Mouse (Mus musculus) urinary bladder, adult 2 months (tissue): ENCODE results near the gene Cd34. TPM values are rescaled to one million over a fixed set of nuclear protein-coding genes. Genes with fewer than 3 reads are reported as not detected.

Experiments
- DNase-seq: peaks from one replicate; pipeline ENCODE4 v3.0.0; 2022; ENCODE audit warnings: low spot score
- polyA plus RNA-seq: library from polyadenylated mRNA; depleted of rRNA; stranded (reverse); fragments of >200 nt; gene quantifications from 2 replicates; pipeline ENCODE4 v1.2.3, GENCODE M21; 2012

Gene Cd34
- polyA plus RNA-seq, 1 experiment = 234 TPM

- no peak for DNase-seq
Measured at GRCm38 (mm10) chr1:194971980-194972379, 33.4 kb downstream of the Cd34 start.

GRCm38 (mm10) chr1:194976164-194976516 is 37.5 kb downstream of the Cd34 start:
- peak; percentile 95 for DNase-seq

DNA sequence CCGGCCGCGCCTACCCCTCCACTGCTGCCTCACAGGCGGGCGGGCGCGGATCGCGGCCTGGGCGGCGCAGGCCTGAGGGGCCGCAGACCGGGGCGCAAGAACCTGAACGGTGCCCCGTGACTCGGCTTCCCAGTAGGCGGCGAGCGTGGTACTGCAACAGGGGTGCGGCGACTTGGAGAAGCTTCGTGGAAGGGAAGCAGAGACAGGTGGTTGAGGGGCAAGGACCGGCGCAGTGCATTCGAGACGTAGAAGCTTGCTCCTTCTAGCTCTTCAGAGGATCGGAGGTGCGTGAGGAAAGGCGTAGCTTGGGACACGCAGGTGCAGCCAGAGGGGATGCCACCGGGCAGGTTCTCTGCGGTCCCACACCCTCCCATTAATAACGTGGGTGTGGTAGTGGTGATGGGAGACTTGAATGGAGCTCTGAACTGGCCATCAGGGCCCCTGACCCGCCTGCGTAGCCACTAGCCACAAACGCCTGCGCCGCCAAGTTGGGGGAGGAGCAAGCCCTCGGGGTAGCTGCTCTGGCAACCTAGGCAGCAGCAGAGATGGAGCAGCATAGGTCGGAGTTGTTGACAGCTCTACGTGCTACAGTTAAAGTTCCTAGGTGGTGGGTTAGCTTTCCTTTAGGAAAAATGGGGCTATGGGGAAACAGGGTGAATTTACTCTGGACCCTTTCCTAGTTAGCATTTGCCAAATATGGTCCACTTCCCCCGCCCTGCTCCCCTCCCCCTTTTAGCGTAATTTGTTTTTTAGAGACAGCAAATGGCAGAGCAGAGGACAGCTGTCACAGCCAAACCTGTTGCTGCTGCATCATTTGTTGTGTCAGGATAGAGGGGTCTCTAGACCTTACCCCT is 38.1 kb downstream of the Cd34 start:
- DNase-seq = peak; percentile 56

DNA sequence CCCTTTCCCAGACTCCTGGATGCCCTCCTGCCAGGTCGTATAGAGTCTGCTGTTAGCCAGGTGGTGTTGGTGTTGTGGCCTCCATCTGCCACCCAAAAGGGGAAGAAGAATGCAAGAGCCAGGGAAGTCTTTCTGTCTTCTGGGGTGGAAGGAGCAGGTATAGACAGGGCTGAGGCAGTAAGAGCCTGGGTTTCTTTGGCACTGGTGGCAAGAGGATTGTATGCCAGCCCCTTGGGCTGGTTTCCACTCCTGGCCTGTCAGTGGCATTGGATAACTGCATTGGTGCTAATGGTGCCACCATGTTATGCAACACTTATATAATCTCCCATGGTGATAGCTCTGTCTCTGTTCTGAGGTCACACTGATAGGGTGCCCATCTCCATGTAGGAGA is 38.7 kb downstream of the Cd34 start:
- DNase-seq = no peak

- no peak for DNase-seq
Measured at GRCm38 (mm10) chr1:194977946-194978720, 39.5 kb downstream of the Cd34 start.

- no peak for DNase-seq
Measured at GRCm38 (mm10) chr1:194980826-194981435, 42.3 kb downstream of the Cd34 start.

DNA sequence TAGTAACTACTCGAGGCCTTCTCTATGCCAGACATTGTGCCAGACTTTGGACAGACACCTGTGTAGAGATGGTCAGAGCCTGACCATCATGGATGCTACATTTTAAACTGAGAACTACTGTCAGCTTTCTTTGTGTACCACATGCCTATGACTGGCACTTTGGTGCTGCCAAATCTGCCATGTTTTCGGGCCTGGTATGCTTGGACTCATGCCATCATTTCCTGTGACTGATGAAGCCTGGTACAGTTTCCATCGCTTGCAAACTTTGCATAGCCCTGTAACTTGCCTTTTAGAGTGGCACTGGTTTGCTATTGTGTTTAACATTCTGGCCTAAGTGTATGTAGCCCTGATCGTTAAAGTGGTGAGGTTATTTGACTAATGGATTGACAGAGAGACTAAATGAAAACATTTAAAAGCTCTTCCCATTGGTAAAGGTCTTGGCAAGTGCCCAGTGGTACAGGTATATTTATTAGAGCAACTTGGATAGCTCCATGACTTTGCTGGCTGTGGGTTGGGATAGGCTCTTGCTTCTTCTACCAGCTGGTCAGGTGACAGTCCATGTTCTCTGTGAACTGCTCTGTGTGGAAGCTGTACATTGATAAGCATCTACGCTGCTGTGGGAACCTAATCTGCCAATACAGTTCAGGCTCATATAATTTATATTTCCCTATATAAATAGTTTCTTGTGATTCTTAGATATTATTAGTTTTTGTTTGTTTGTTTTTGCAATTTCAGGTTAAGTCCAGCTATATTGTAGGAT is 44.5 kb downstream of the Cd34 start:
- DNase-seq = no peak

- DNase-seq = no peak
Measured at GRCm38 (mm10) chr1:194984914-194985313, 46.3 kb downstream of the Cd34 start.

DNA sequence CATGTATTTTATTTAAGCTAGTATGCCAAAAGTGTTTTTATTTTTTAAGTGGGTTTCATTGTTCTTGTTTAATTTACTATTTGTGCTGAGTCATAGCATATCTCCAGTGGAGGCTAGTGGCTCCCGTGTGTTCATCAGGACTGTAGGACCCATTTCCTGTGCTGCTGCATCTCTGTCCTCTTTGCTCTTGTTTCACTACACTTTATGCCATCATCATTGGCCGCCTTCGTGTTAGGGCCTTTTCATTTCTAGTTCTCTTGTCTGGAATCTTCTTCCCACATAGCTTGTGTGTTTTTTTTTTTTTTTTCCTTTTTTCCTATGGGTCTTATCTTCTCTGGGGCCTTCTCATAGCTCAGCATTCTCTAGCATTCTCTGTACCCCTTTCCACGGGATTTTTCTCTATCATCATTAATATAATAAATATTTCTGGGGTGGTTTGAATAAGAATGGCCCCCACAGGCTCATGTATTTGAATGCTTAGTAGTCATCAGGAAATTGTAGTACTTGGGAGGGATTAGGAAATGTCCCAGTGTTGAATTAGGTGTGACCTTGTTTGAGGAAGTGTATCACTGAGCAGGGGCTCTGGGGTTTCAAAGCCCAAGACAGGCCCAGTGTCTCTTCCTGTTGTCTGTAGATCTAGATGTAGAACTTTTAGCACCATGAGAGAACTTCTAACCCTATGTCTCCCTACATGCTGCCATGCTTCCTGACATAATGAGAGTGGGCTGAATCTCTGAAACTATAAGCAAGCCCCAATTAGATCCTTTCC is 47.0 kb downstream of the Cd34 start:
- no peak for DNase-seq

DNA sequence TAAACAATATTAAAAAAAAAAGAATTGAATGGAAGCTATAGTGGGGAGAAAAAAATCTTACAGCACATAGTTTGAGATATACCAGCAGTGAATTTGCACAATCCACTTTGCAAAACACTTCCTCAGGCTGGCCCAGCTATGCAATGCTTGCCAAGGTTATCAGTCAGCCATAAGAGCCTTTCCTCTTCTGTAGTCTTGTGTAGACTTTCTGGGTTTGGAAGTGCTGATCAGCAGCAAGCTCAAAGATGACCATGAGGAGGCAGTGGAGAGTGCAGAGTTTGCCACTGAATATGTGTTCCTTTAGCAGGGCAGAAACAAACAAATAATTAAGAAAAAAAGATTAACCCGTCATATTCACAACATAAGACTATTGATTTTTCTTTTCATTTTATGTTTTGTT is 50.4 kb downstream of the Cd34 start:
- no peak for DNase-seq

- DNase-seq = no peak
Measured at GRCm38 (mm10) chr1:194990976-194991375, 52.4 kb downstream of the Cd34 start.

GRCm38 (mm10) chr1:194991654-194992053 is 53.0 kb downstream of the Cd34 start:
- DNase-seq = no peak

DNA sequence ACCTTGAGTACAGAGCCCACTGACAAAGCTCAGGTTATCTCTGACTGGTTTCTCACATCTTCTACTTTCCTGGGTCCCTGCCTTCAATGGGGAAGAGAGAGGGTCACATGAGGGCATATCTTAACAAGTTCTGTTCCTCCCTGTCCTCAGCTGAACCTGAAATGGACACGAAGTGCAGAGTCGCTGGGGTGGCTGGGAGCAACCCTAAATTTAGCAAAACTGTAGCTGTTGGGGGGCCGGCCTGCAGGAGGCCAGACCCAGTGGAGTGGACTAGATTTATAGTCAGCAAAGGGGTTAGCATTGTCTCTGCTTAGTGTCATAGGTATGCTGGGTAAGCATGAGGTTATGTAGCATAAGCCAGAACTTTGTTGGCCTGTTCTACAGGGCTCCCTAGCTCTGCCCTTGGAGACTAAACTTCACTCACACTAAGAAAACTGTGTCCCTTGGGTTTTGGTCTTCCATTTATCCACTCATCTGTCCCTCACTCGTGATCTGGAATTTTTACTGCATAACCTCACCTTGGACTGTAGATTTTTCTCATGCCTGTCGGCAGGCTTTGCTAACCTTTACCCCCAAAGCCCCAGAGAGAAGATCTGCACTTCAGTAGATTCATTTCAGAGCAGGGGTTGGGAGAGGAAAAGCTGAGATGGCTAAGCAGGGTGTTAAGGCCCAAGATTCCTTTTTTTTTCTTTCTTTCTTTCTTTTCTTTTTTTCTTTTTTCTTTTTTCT is 54.1 kb downstream of the Cd34 start:
- DNase-seq = no peak

GRCm38 (mm10) chr1:194993409-194993988 is 54.9 kb downstream of the Cd34 start:
- no peak for DNase-seq

GRCm38 (mm10) chr1:194994262-194994661 is 55.6 kb downstream of the Cd34 start:
- DNase-seq = no peak

- no peak for DNase-seq
Measured at GRCm38 (mm10) chr1:194995196-194995595, 56.6 kb downstream of the Cd34 start.

DNA sequence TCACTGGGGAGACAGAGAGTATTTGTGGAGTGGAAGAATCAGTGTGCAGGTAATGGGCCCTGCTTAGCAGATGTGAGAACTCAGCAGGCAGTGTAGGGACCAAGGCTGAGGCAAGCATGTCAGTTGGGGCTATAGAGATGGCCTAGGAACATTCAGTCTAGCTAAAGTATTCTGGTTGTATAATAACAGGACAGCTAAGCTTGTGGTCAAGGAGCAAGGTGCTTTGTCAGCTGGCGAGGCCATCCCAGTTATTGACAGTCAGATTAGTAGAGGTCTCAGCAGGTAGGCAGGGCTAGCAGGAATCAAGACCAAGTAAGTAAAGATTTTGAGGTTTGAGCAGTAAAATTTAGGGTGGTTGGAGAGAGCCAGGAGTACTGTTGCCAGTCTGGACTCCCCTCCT is 59.8 kb downstream of the Cd34 start:
- no peak for DNase-seq

GRCm38 (mm10) chr1:195003328-195003727 is 64.7 kb downstream of the Cd34 start:
- DNase-seq = no peak

DNA sequence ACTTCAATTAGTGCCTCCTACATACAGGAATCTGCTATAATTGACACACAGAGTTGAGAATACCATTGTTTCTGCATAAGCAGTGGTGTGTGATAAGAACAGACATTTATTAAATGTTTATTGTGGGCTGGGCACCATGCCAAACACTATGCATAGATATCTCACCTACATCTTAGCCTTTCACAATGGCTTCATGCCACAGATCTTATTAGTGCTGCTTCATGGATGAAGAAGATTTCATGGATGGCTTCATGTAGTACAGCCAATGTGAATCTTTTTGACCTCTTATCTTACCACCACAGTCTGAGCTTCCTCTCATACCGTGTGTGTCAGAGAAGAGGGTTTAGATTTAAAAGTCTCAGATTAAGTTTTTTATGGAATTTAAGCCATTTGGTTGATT is 65.6 kb downstream of the Cd34 start:
- no peak for DNase-seq

GRCm38 (mm10) chr1:195006267-195006666 is 67.6 kb downstream of the Cd34 start:
- no peak for DNase-seq
